Mouse (Mus musculus) myocyte (in vitro differentiated cells): ENCODE results near the gene Dcun1d3.

Source experiments
- MYOG ChIP-seq, 3 experiments: IDR thresholded peaks; one replicate each; pipeline ENCODE4 v1.6.1; 2011; ENCODE audit warnings: control low read depth in 2 of 3, low read depth in 2 of 3, mild to moderate bottlenecking in 2 of 3; ENCODE audit not compliant: insufficient read length in 2 of 3, control insufficient read depth in 1 of 3, insufficient read depth in 1 of 3
- POLR2A ChIP-seq: IDR thresholded peaks from one replicate; pipeline ENCODE4 v1.6.1; 2011; ENCODE audit warnings: low read depth, mild to moderate bottlenecking, control low read depth, moderate library complexity; ENCODE audit not compliant: insufficient read length
- USF1 ChIP-seq: IDR thresholded peaks from one replicate; pipeline ENCODE4 v1.6.1; 2011; ENCODE audit warnings: low read depth, mild to moderate bottlenecking, control low read depth, moderate library complexity

GRCm38 (mm10) chr7:119892742-119893141 lies 3.4 kb downstream of the Dcun1d3 start:
- TF ChIP-seq MYOG (IDR thresholded peaks at IDR 0.05; ENCODE audit: control insufficient read depth in 1 of 3, insufficient read depth in 1 of 3, insufficient read length in 2 of 3, low read depth in 2 of 3), result no peak
- TF ChIP-seq USF1, result no peak
- TF ChIP-seq POLR2A, result no peak
